Mouse (Mus musculus): ENCODE results near the gene Casp8. TPM values are rescaled to one million over a fixed set of nuclear protein-coding genes. Genes with fewer than 3 reads are reported as not detected.
"Not testable (repeated sequence)": the region's sequence is repeated elsewhere in the genome, so short reads cannot be mapped to it uniquely, and the experiment has no call there.

The Casp8 gene
- polyA plus RNA-seq, 1 experiment from 2014 or later, result 25.8 TPM

GRCm38 (mm10) chr1:58859738-58860365 is 64.7 kb downstream of the Casp8 start:
- not testable (repeated sequence) for H3K27ac ChIP-seq (ENCODE audit: low read depth, low read length); H3K36me3 ChIP-seq (ENCODE audit: control insufficient read depth, insufficient read depth, low read length); H3K27me3 ChIP-seq (ENCODE audit: control insufficient read depth, insufficient read depth, low read length); H3K9me3 ChIP-seq (replicated peaks; ENCODE audit: control insufficient read depth, low read length); H3K4me2 ChIP-seq; ATAC-seq (replicated peaks; ENCODE audit: insufficient number of reproducible peaks, low FRiP score, low TSS enrichment); H3K4me1 ChIP-seq (ENCODE audit: control insufficient read depth, insufficient read depth, low read length); H3K9ac ChIP-seq (ENCODE audit: low read depth, low read length); H3K4me3 ChIP-seq (ENCODE audit: low read depth, low read length)
- WGBS (ENCODE audit: insufficient replicate concordance), result 66% methylated on average over 13 of the region's 13 CpGs

GRCm38 (mm10) chr1:58860586-58860985 is 65.4 kb downstream of the Casp8 start:
- not testable (repeated sequence) for H3K27me3 ChIP-seq (ENCODE audit: control insufficient read depth, insufficient read depth, low read length); ATAC-seq (replicated peaks; ENCODE audit: insufficient number of reproducible peaks, low FRiP score, low TSS enrichment); H3K4me3 ChIP-seq (ENCODE audit: low read depth, low read length); H3K4me2 ChIP-seq; H3K9me3 ChIP-seq (replicated peaks; ENCODE audit: control insufficient read depth, low read length); H3K36me3 ChIP-seq (ENCODE audit: control insufficient read depth, insufficient read depth, low read length); H3K27ac ChIP-seq (ENCODE audit: low read depth, low read length); H3K4me1 ChIP-seq (ENCODE audit: control insufficient read depth, insufficient read depth, low read length); H3K9ac ChIP-seq (ENCODE audit: low read depth, low read length)
- 78% methylated on average over 3 of the region's 3 CpGs for WGBS (ENCODE audit: insufficient replicate concordance)

- not testable (repeated sequence) for H3K27ac ChIP-seq (ENCODE audit: low read depth, low read length); ATAC-seq (replicated peaks; ENCODE audit: insufficient number of reproducible peaks, low FRiP score, low TSS enrichment); H3K9me3 ChIP-seq (replicated peaks; ENCODE audit: control insufficient read depth, low read length); H3K4me3 ChIP-seq (ENCODE audit: low read depth, low read length); H3K9ac ChIP-seq (ENCODE audit: low read depth, low read length); H3K4me1 ChIP-seq (ENCODE audit: control insufficient read depth, insufficient read depth, low read length); H3K27me3 ChIP-seq (ENCODE audit: control insufficient read depth, insufficient read depth, low read length); H3K4me2 ChIP-seq; H3K36me3 ChIP-seq (ENCODE audit: control insufficient read depth, insufficient read depth, low read length)
- WGBS (ENCODE audit: insufficient replicate concordance), result 47% methylated on average over 4 of the region's 4 CpGs
Measured at GRCm38 (mm10) chr1:58876500-58876899, 81.3 kb downstream of the Casp8 start.

DNA sequence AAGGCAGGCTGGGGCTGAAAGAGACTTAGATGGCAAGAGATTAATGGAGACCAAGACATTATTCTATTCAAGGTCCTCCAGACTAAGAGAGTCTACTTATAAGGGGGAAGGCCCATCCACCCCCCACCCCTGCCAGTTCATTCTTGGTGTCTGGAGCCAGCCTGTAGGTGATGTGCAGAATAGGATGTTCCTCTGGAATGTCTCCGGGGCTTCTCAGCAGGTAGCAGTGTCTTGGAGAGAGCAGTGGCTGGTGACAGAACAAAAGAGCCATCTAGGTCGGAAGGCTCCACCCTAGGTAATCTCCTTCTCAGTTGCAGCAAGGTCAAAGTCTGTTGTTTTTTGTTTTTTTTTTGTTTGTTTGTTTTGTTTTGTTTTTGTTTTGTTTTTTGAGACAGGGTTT is 84.1 kb downstream of the Casp8 start:
- H3K4me1 ChIP-seq (ENCODE audit: control insufficient read depth, insufficient read depth, low read length); ATAC-seq (replicated peaks; ENCODE audit: insufficient number of reproducible peaks, low FRiP score, low TSS enrichment); H3K36me3 ChIP-seq (ENCODE audit: control insufficient read depth, insufficient read depth, low read length); H3K27ac ChIP-seq (ENCODE audit: low read depth, low read length); H3K4me2 ChIP-seq; H3K4me3 ChIP-seq (ENCODE audit: low read depth, low read length); H3K9ac ChIP-seq (ENCODE audit: low read depth, low read length); H3K27me3 ChIP-seq (ENCODE audit: control insufficient read depth, insufficient read depth, low read length); H3K9me3 ChIP-seq (replicated peaks; ENCODE audit: control insufficient read depth, low read length): not testable (repeated sequence)
- 93% methylated on average over 2 of the region's 2 CpGs for WGBS (ENCODE audit: insufficient replicate concordance)

GRCm38 (mm10) chr1:58883279-58883678 is 88.1 kb downstream of the Casp8 start:
- 90% methylated on average over 9 of the region's 9 CpGs for WGBS (ENCODE audit: insufficient replicate concordance)
- not testable (repeated sequence) for H3K9ac ChIP-seq (ENCODE audit: low read depth, low read length); H3K4me2 ChIP-seq; ATAC-seq (replicated peaks; ENCODE audit: insufficient number of reproducible peaks, low FRiP score, low TSS enrichment); H3K4me1 ChIP-seq (ENCODE audit: control insufficient read depth, insufficient read depth, low read length); H3K36me3 ChIP-seq (ENCODE audit: control insufficient read depth, insufficient read depth, low read length); H3K9me3 ChIP-seq (replicated peaks; ENCODE audit: control insufficient read depth, low read length); H3K27me3 ChIP-seq (ENCODE audit: control insufficient read depth, insufficient read depth, low read length); H3K4me3 ChIP-seq (ENCODE audit: low read depth, low read length); H3K27ac ChIP-seq (ENCODE audit: low read depth, low read length)

DNA sequence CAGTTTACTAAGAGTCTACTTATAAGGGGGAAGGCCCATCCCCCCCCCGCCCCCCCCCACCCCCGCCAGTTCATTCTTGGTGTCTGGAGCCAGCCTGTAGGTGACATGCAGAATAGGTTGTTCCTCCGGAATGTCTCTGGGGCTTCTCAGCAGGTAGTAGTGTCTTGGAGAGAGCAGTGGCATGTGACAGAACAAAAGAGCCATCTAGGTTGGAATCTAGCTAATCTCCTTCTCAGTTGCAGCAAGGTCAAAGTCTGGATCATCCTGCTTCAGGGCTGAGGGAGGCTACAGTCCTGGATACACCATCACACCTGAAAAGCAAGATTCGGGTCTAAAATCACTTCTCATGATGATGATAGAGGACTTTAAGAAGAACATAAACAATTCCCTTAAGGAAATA is 90.5 kb downstream of the Casp8 start:
- no peak overlapping the region for H3K4me3 ChIP-seq (ENCODE audit: low read depth, low read length)
- WGBS (ENCODE audit: insufficient replicate concordance), result 73% methylated on average over 4 of the region's 4 CpGs
- no peak for ATAC-seq (replicated peaks; ENCODE audit: insufficient number of reproducible peaks, low FRiP score, low TSS enrichment)
- no peaks in the 10 kb centered on the region for H3K9me3 ChIP-seq (replicated peaks; ENCODE audit: control insufficient read depth, low read length)
- no peaks in the 10 kb centered on the region for H3K4me1 ChIP-seq (ENCODE audit: control insufficient read depth, insufficient read depth, low read length)
- H3K4me2 ChIP-seq, result no peak overlapping the region
- H3K9ac ChIP-seq (ENCODE audit: low read depth, low read length), result no peak overlapping the region
- H3K27ac ChIP-seq (ENCODE audit: low read depth, low read length), result no peak overlapping the region
- H3K36me3 ChIP-seq (ENCODE audit: control insufficient read depth, insufficient read depth, low read length), result no peaks in the 10 kb centered on the region
- H3K27me3 ChIP-seq (ENCODE audit: control insufficient read depth, insufficient read depth, low read length), result no peaks in the 10 kb centered on the region

DNA sequence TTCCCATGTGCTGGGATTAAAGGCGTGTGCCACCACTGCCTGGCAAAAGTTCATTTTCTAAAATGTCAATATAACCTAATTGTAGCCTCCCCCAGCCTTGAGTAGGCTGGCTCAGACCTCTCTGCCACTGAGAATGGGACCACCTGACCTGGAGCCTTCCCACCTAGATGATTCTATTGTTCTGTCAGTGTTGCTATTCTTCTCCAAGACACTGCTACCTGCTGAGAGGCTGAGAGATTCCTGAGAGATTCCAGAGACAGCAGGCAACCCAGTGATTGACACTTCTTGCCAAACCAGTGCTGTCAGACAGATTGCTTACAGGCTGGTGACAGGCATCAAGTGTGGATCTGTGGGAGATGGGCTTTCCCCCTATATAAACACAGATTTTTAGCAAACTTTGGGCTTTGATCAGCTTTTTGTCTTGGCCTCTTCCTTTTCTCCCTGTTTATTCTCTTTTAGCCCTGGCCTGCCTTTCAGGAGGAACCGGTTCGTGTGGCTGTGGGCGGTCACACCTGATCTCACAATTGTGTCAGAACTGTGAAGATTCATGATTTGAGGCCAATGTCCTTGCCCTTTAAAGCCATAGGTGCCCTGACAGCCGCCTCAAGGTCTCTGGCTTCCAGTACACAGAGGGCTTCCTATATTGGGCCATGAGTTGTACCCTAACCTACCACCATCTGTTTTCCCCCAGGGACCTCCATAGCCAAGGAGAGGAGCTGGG is 94.8 kb downstream of the Casp8 start:
- H3K4me3 ChIP-seq (ENCODE audit: low read depth, low read length), result no peak overlapping the region
- H3K36me3 ChIP-seq (ENCODE audit: control insufficient read depth, insufficient read depth, low read length), result no peaks in the 10 kb centered on the region
- no peak overlapping the region for H3K4me2 ChIP-seq
- no peak overlapping the region for H3K9ac ChIP-seq (ENCODE audit: low read depth, low read length)
- ATAC-seq (replicated peaks; ENCODE audit: insufficient number of reproducible peaks, low FRiP score, low TSS enrichment), result no peak
- no peaks in the 10 kb centered on the region for H3K27me3 ChIP-seq (ENCODE audit: control insufficient read depth, insufficient read depth, low read length)
- no peak overlapping the region for H3K27ac ChIP-seq (ENCODE audit: low read depth, low read length)
- no peaks in the 10 kb centered on the region for H3K4me1 ChIP-seq (ENCODE audit: control insufficient read depth, insufficient read depth, low read length)
- no peaks in the 10 kb centered on the region for H3K9me3 ChIP-seq (replicated peaks; ENCODE audit: control insufficient read depth, low read length)
- 57% methylated on average over 5 of the region's 5 CpGs for WGBS (ENCODE audit: insufficient replicate concordance)

DNA sequence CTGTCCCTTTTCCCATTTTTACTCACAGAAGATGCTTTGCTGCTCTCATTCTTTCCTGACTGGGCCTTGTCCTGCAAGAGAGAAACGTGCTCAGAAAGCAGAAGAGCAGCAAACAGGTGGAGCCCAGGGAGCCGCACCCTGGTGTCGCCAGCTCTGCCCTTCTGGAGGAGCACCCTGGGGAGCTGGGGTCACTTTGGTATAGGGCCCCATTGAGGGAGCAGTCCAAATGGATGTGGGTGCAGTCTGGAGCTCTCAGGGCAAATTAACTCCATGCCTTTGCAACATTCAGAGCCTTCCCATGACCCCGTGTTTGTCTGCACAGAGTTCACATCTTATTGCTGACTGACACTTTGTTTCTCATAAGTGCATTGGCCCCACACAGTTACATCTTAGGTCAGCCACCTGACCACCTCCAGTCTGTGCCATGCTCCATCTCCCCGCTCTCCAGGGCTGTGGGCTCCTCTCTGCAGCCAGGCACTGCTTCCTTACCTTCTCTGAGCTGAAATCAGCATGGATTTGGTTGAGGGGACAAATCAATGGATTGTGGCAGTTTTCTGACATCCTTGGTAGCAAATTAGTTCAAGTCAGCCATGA is 95.6 kb downstream of the Casp8 start:
- H3K9ac ChIP-seq (ENCODE audit: low read depth, low read length); H3K27me3 ChIP-seq (ENCODE audit: control insufficient read depth, insufficient read depth, low read length); H3K27ac ChIP-seq (ENCODE audit: low read depth, low read length); H3K4me2 ChIP-seq; ATAC-seq (replicated peaks; ENCODE audit: insufficient number of reproducible peaks, low FRiP score, low TSS enrichment); H3K9me3 ChIP-seq (replicated peaks; ENCODE audit: control insufficient read depth, low read length); H3K4me1 ChIP-seq (ENCODE audit: control insufficient read depth, insufficient read depth, low read length); H3K4me3 ChIP-seq (ENCODE audit: low read depth, low read length); H3K36me3 ChIP-seq (ENCODE audit: control insufficient read depth, insufficient read depth, low read length): not testable (repeated sequence)
- WGBS (ENCODE audit: insufficient replicate concordance), result 69% methylated on average over 4 of the region's 5 CpGs

Data from heart, embryonic 11.5 days (tissue).